Mouse (Mus musculus): ENCODE results near the gene Fancc.

- TF ChIP-seq POLR2A (IDR thresholded peaks at IDR 0.05; ENCODE audit: control insufficient read depth, low read depth, low read length) (no peak), CTCF (IDR thresholded peaks at IDR 0.05; ENCODE audit: control insufficient read depth, insufficient read depth, insufficient replicate concordance, low read depth, low read length) (no peak)
These were observed 228.7 kb downstream of the Fancc start for GRCm38 (mm10) chr13:63268371-63268770.

Data from testis, adult 2 months (tissue).